ENCODE assay signal across 18 mouse cellular contexts in the genomic region with DNA sequence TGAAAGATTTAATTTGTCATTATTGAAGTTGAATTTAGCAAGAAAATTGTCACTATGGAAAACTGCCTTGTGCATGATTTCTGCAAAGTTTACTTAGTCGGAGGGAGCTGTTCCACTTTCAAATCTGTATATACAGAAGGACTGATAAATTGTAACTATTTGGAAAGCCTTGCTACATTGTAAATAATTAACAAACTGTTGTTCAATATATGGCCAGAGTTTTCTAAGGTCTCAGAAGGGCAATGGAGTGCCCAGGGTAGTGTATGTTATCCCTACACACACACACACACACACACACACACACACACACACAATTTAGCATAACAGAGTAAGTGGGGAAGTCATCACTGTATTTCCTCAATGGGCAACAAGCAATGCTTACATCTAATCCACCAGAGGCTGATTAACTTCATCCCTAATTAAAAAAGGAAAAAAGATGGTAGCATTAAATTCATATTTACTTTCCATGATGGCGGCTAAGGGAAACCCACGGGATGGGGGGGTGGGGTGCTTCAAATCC.
A peak's percentile ranks its signal among the peaks of the same experiment; 100 is the strongest.
DNase-seq lines count a peak whose midpoint lies in the region; ATAC-seq and TF ChIP-seq lines count a peak whose summit lies in the region.
"Had no signal": no experiment of that assay in that cellular context is flagged by ENCODE, and none has a peak within 500 bp of the region (broad histone marks: within the 10 kb centered on the region; RNA-seq: fewer than 3 reads in every experiment).

No protein-coding gene starts in this region.

- 72% methylated on average over 3 of the region's 3 CpGs for WGBS in hindbrain, embryonic 15.5 days
- 77% methylated on average over 3 of the region's 3 CpGs for WGBS in hindbrain, postnatal 0 days
- 56% methylated on average over 3 of the region's 3 CpGs for WGBS in liver, embryonic 12.5 days (ENCODE audit: insufficient replicate concordance)
- WGBS in liver, embryonic 11.5 days: 79% methylated on average over 3 of the region's 3 CpGs
- 56% methylated on average over 3 of the region's 3 CpGs for WGBS in liver, embryonic 16.5 days (ENCODE audit: insufficient replicate concordance)

- no peak overlapping the region for H3K4me3 ChIP-seq in hindbrain, embryonic 15.5 days
- no peak overlapping the region for H3K4me3 ChIP-seq in hindbrain, postnatal 0 days (ENCODE audit: low read length)
- no peak overlapping the region for H3K4me3 ChIP-seq in liver, embryonic 12.5 days
- H3K4me3 ChIP-seq in liver, embryonic 11.5 days (ENCODE audit: low read depth, low read length): no peak overlapping the region
- H3K4me3 ChIP-seq in liver, embryonic 16.5 days (ENCODE audit: low read depth, low read length): no peak overlapping the region
- H3K4me3 ChIP-seq: embryonic facial prominence, embryonic 13.5 days; forebrain, embryonic 12.5 days; heart, embryonic 12.5 days had no signal

- H3K9me3 ChIP-seq in hindbrain, embryonic 15.5 days: no peaks in the 10 kb centered on the region
- H3K9me3 ChIP-seq in hindbrain, postnatal 0 days (ENCODE audit: low read length): no peaks in the 10 kb centered on the region
- H3K9me3 ChIP-seq in liver, embryonic 12.5 days (replicated peaks): no peaks in the 10 kb centered on the region
- H3K9me3 ChIP-seq in liver, embryonic 11.5 days (ENCODE audit: control insufficient read depth, low read length): no peaks in the 10 kb centered on the region
- no peaks in the 10 kb centered on the region for H3K9me3 ChIP-seq in liver, embryonic 16.5 days (replicated peaks; ENCODE audit: control insufficient read depth, low read length)
- H3K9me3 ChIP-seq: embryonic facial prominence, embryonic 13.5 days; forebrain, embryonic 12.5 days; heart, embryonic 12.5 days had no signal

- DNase-seq in hindbrain, postnatal 0 days (ENCODE audit: low spot score): no peak
- DNase-seq in liver, embryonic 11.5 days (ENCODE audit: low spot score): no peak
- DNase-seq in thymus, postnatal 0 days (ENCODE audit: low spot score): no peak
- no peak for DNase-seq in gastrocnemius, postnatal 14 days
- DNase-seq: adrenal gland, postnatal 14 days; cerebellum, adult 11-12 months; cerebellum, adult 9-10 months; cerebellum, postnatal 25 days; gastrocnemius, postnatal 25 days had no signal

- intact Hi-C loops in gastrocnemius, postnatal 14 days (cut with DNase I; ENCODE audit: low total_unique reads): no loop called here

- H3K36me3 ChIP-seq in hindbrain, embryonic 15.5 days: no peaks in the 10 kb centered on the region
- no peaks in the 10 kb centered on the region for H3K36me3 ChIP-seq in hindbrain, postnatal 0 days (ENCODE audit: insufficient read depth, low read length)
- no peaks in the 10 kb centered on the region for H3K36me3 ChIP-seq in liver, embryonic 12.5 days
- no peaks in the 10 kb centered on the region for H3K36me3 ChIP-seq in liver, embryonic 11.5 days (ENCODE audit: control insufficient read depth, insufficient read depth, low read length)
- H3K36me3 ChIP-seq in liver, embryonic 16.5 days (ENCODE audit: control insufficient read depth, insufficient read depth): no peaks in the 10 kb centered on the region
- H3K36me3 ChIP-seq: embryonic facial prominence, embryonic 13.5 days; forebrain, embryonic 12.5 days; heart, embryonic 12.5 days had no signal

- ATAC-seq in hindbrain, embryonic 15.5 days (ENCODE audit: low FRiP score, low read depth): 0 out of 2 replicates have a peak, but pooled peaks have one; percentile 14
- ATAC-seq in hindbrain, postnatal 0 days: no peak
- 0 out of 2 replicates have a peak, but pooled peaks have one; percentile 25 for ATAC-seq in liver, embryonic 12.5 days
- no peak for ATAC-seq in liver, embryonic 11.5 days (replicated peaks; ENCODE audit: low FRiP score)
- peak; percentile 79 for ATAC-seq in liver, embryonic 16.5 days (ENCODE audit: low read depth)
- ATAC-seq: activated CD4-positive, CD25-positive, alpha-beta regulatory T cell, adult 4 months; forebrain, embryonic 16.5 days; Patski had no signal

- H3K27ac ChIP-seq in hindbrain, embryonic 15.5 days (replicated peaks): no peak overlapping the region
- H3K27ac ChIP-seq in hindbrain, postnatal 0 days: no peak overlapping the region
- no peak overlapping the region for H3K27ac ChIP-seq in liver, embryonic 12.5 days
- no peak overlapping the region for H3K27ac ChIP-seq in liver, embryonic 11.5 days (ENCODE audit: low read depth, low read length)
- no peak overlapping the region for H3K27ac ChIP-seq in liver, embryonic 16.5 days (ENCODE audit: low read length)
- H3K27ac ChIP-seq: embryonic facial prominence, embryonic 13.5 days; forebrain, embryonic 12.5 days had no signal

- no peaks in the 10 kb centered on the region for H3K27me3 ChIP-seq in hindbrain, embryonic 15.5 days
- no peaks in the 10 kb centered on the region for H3K27me3 ChIP-seq in hindbrain, postnatal 0 days (ENCODE audit: insufficient read depth, low read length)
- peaks cover 8% of the 10 kb centered on the region for H3K27me3 ChIP-seq in liver, embryonic 12.5 days (replicated peaks)
- H3K27me3 ChIP-seq in liver, embryonic 11.5 days (replicated peaks; ENCODE audit: control insufficient read depth, insufficient read depth, low read length): no peaks in the 10 kb centered on the region
- H3K27me3 ChIP-seq in liver, embryonic 16.5 days (ENCODE audit: control insufficient read depth, insufficient read depth, low read depth, low read length): no peaks in the 10 kb centered on the region
- H3K27me3 ChIP-seq: embryonic facial prominence, embryonic 13.5 days; forebrain, embryonic 12.5 days; heart, embryonic 12.5 days; Patski had no signal

- no peak for TF ChIP-seq CTCF in hindbrain, postnatal 0 days (IDR thresholded peaks at IDR 0.05; ENCODE audit: low read depth)

- no peak overlapping the region for H3K4me2 ChIP-seq in hindbrain, embryonic 15.5 days
- H3K4me2 ChIP-seq in hindbrain, postnatal 0 days (ENCODE audit: low read depth, low read length): no peak overlapping the region
- no peak overlapping the region for H3K4me2 ChIP-seq in liver, embryonic 12.5 days
- H3K4me2 ChIP-seq in liver, embryonic 11.5 days: no peak overlapping the region
- H3K4me2 ChIP-seq in liver, embryonic 16.5 days (ENCODE audit: low read depth, low read length): no peak overlapping the region
- H3K4me2 ChIP-seq: embryonic facial prominence, embryonic 13.5 days; forebrain, embryonic 12.5 days; heart, embryonic 12.5 days had no signal

- no peak overlapping the region for H3K9ac ChIP-seq in hindbrain, embryonic 15.5 days
- no peak overlapping the region for H3K9ac ChIP-seq in hindbrain, postnatal 0 days (replicated peaks; ENCODE audit: low read length)
- H3K9ac ChIP-seq in liver, embryonic 12.5 days: no peak overlapping the region
- H3K9ac ChIP-seq in liver, embryonic 11.5 days (ENCODE audit: low read depth, low read length): no peak overlapping the region
- H3K9ac ChIP-seq in liver, embryonic 16.5 days (ENCODE audit: low read depth, low read length): no peak overlapping the region
- H3K9ac ChIP-seq: embryonic facial prominence, embryonic 13.5 days; forebrain, embryonic 12.5 days; heart, embryonic 12.5 days had no signal

- 0 out of 2 replicates have a peak, but pooled peaks cover 2% of the 10 kb centered on the region for H3K4me1 ChIP-seq in hindbrain, embryonic 15.5 days (replicated peaks)
- H3K4me1 ChIP-seq in hindbrain, postnatal 0 days (ENCODE audit: insufficient read depth, low read length): no peaks in the 10 kb centered on the region
- H3K4me1 ChIP-seq in liver, embryonic 12.5 days: peaks cover 7% of the 10 kb centered on the region; the same call in 1 of the 2 replicates
- peaks cover 6% of the 10 kb centered on the region for H3K4me1 ChIP-seq in liver, embryonic 11.5 days (replicated peaks; ENCODE audit: control insufficient read depth, insufficient read depth, low read length)
- peaks cover 2% of the 10 kb centered on the region; the same call in 1 of the 2 replicates for H3K4me1 ChIP-seq in liver, embryonic 16.5 days (ENCODE audit: control insufficient read depth, low read depth, low read length)

Comparison
In these comparisons a context has a peak if more than half of its experiments do, and no peak if none do; other contexts are left out.
1. ATAC-seq: peak in hindbrain, embryonic 15.5 days (single experiment), liver, embryonic 12.5 days (single experiment) and liver, embryonic 16.5 days (single experiment); none in hindbrain, postnatal 0 days (single experiment) and liver, embryonic 11.5 days (single experiment).